Mouse (Mus musculus) cerebellum, adult 8-10 months (tissue): ENCODE results near the gene Gpam.

ENCODE experiments used
- DNase-seq: peaks from one replicate; pipeline ENCODE4 v3.0.0; 2022

Gpam gene

DNA sequence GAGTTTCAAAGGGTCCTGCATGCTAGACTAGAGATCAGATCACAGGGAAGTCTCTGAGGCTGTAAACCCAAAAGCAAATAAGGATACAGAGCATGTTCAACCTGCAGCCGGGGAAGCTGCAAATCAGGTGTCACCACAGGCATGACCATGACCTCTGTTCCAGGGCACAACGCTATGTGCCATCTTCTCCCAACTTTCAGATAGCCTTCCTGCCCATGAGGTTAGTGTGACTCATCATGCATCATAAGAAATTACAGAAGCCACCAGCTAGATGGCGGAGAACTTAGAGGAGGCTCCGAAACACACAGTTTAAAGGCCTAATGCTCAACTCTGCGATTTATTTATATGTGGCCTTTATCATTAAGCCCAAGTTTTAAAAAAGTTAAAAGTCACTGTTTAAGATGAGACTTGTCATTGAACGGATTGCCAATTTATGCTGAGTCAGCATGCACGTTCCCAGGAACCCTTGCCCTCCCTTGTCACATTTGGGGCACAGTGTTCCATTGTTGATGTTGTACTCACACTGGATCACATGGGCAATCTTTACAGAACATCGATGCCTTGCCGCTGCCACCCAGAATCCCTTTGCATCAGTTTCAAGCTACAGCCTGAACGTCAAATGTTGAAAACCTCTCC lies 71.3 kb downstream of the Gpam start:
- no peak for DNase-seq

- DNase-seq: no peak
Observed at GRCm38 (mm10) chr19:55053163-55053562, 73.9 kb downstream of the Gpam start.

- DNase-seq: no peak
Observed at GRCm38 (mm10) chr19:55037406-55037805, 89.6 kb downstream of the Gpam start.

DNA sequence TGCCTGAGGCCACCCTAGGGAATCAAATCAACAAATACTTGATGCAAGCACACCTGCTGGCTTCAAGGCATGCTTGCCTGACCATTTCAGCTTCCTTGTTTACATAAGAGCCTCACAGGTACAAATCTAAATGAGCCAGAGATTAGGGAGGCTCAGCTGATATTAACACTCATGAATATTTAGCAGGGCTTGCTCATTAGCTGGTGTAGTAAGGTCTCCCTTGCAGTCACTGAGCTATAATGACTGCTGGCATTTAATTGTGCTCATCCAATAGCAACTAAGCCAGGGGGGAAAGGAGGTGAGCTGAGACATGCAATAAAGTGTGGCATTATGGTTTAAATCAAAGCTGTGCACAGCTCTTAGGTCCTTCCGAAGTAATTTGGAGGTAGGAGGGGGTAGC lies 108.2 kb downstream of the Gpam start:
- DNase-seq: no peak
